Mouse (Mus musculus) cerebellum, adult 18-20 months (tissue): ENCODE results near the gene Atf6.
A peak's percentile ranks its signal among the peaks of the same experiment; 100 is the strongest.

ENCODE experiments used
- DNase-seq, 2 experiments: peaks; one replicate each; pipeline ENCODE4 v3.0.0; 2021

The Atf6 gene

GRCm38 (mm10) chr1:170704911-170705594, 162.5 kb downstream of the Atf6 start:
- DNase-seq, result no peak

GRCm38 (mm10) chr1:170704103-170704502, 163.5 kb downstream of the Atf6 start:
- no peak for DNase-seq

GRCm38 (mm10) chr1:170702958-170703357, 164.6 kb downstream of the Atf6 start:
- DNase-seq, result no peak

GRCm38 (mm10) chr1:170702263-170702662, 165.3 kb downstream of the Atf6 start:
- DNase-seq, result no peak

GRCm38 (mm10) chr1:170701582-170701981, 166.0 kb downstream of the Atf6 start:
- DNase-seq, result no peak

- DNase-seq, result no peak
These were observed 166.4 kb downstream of the Atf6 start for GRCm38 (mm10) chr1:170701178-170701577.

- no peak for DNase-seq
These were observed 167.0 kb downstream of the Atf6 start for GRCm38 (mm10) chr1:170700496-170701027.

- DNase-seq, result no peak
These were observed 168.0 kb downstream of the Atf6 start for GRCm38 (mm10) chr1:170699553-170699952.

GRCm38 (mm10) chr1:170698771-170699170, 168.8 kb downstream of the Atf6 start:
- no peak for DNase-seq

GRCm38 (mm10) chr1:170697771-170698356, 169.7 kb downstream of the Atf6 start:
- DNase-seq, result no peak

- DNase-seq, result no peak
These were observed 170.6 kb downstream of the Atf6 start for GRCm38 (mm10) chr1:170696996-170697395.

- no peak for DNase-seq
These were observed 172.2 kb downstream of the Atf6 start for GRCm38 (mm10) chr1:170695326-170695725.

- peak in 1 of 2 experiments; percentile 12 for DNase-seq
These were observed 172.7 kb downstream of the Atf6 start for GRCm38 (mm10) chr1:170694821-170695291.

- no peak for DNase-seq
These were observed 176.3 kb downstream of the Atf6 start for GRCm38 (mm10) chr1:170691301-170691700.

GRCm38 (mm10) chr1:170689773-170690172, 177.8 kb downstream of the Atf6 start:
- no peak for DNase-seq

GRCm38 (mm10) chr1:170683863-170684262, 183.7 kb downstream of the Atf6 start:
- no peak for DNase-seq

- peak; percentile 14 to 27 for DNase-seq
These were observed 187.9 kb downstream of the Atf6 start for GRCm38 (mm10) chr1:170679624-170680023.

GRCm38 (mm10) chr1:170678861-170679260, 188.7 kb downstream of the Atf6 start:
- DNase-seq, result no peak

GRCm38 (mm10) chr1:170677681-170678080, 189.9 kb downstream of the Atf6 start:
- DNase-seq, result no peak

- no peak for DNase-seq
These were observed 193.3 kb downstream of the Atf6 start for GRCm38 (mm10) chr1:170674184-170674775.

- DNase-seq, result no peak
These were observed 202.4 kb downstream of the Atf6 start for GRCm38 (mm10) chr1:170665200-170665599.

- DNase-seq, result no peak
These were observed 202.9 kb downstream of the Atf6 start for GRCm38 (mm10) chr1:170664620-170665185.

GRCm38 (mm10) chr1:170659260-170659659, 208.3 kb downstream of the Atf6 start:
- no peak for DNase-seq
